Mouse (Mus musculus): ENCODE results near the gene Gpr176. TPM values are rescaled to one million over a fixed set of nuclear protein-coding genes. Genes with fewer than 3 reads are reported as not detected.

Gpr176 gene
- polyA plus RNA-seq, 1 experiment from 2014 or later, result 6.5 TPM

DNA sequence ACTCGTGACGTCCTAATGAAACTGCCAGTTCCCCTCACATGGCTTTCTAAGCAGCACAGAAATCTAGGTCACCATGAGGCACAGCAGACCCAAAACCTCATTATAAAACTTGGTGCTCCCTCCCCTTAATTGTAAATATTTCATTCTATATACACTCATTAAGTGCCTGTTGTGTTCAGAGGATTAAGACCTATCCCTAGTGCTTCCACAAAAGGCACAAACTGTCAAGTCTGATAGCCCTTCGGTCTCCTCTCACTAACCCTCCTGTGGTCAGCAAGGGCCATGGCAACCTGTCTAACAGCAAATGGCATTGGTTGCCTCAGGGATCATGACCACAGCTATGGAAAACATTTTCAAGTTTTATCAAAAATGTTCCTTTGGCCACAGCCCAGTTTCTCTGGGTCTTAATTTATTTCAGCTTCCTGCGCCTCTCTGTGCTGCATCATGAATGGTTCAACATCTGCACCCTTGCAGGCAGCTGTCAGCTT is 19.3 kb downstream of the Gpr176 start:
- WGBS, result 42% methylated on average over 4 of the region's 4 CpGs
- no peaks in the 10 kb centered on the region for H3K9me3 ChIP-seq
- no peaks in the 10 kb centered on the region for H3K27me3 ChIP-seq (replicated peaks)
- H3K36me3 ChIP-seq (replicated peaks), result no peaks in the 10 kb centered on the region
- no peak overlapping the region for H3K4me2 ChIP-seq
- no peak overlapping the region for H3K27ac ChIP-seq
- ATAC-seq (replicated peaks), result no peak
- no peak overlapping the region for H3K9ac ChIP-seq
- 0 out of 2 replicates have a peak, but pooled peaks cover 6% of the 10 kb centered on the region for H3K4me1 ChIP-seq
- H3K4me3 ChIP-seq, result no peak overlapping the region

DNA sequence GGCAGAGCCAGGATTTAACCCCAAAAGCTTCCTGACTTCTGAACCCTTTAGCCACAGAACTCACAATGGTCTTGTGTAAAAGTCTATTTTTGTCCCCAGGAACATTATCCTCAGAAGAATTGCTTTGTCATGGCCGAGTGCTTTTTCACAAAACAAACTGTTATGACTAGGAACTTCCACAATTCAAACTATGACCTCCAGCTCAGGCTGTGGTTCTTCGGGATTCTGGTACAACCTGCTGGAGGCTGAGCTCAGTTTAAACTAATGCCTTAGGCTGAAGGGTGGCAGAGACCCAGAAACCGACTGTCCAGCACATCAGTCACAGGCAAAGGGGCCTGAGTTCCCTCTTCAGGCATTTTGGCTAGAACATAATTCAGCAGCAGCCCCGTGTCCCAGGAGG is 19.7 kb downstream of the Gpr176 start:
- Histone ChIP-seq H3K27ac (no peak overlapping the region), H3K4me3 (no peak overlapping the region), H3K4me1 (0 out of 2 replicates have a peak, but pooled peaks cover 6% of the 10 kb centered on the region), H3K9me3 (no peaks in the 10 kb centered on the region), H3K9ac (no peak overlapping the region), H3K36me3 (replicated peaks) (no peaks in the 10 kb centered on the region), H3K27me3 (replicated peaks) (no peaks in the 10 kb centered on the region), H3K4me2 (no peak overlapping the region)
- WGBS, result 24% methylated on average over 4 of the region's 4 CpGs
- no peak for ATAC-seq (replicated peaks)

DNA sequence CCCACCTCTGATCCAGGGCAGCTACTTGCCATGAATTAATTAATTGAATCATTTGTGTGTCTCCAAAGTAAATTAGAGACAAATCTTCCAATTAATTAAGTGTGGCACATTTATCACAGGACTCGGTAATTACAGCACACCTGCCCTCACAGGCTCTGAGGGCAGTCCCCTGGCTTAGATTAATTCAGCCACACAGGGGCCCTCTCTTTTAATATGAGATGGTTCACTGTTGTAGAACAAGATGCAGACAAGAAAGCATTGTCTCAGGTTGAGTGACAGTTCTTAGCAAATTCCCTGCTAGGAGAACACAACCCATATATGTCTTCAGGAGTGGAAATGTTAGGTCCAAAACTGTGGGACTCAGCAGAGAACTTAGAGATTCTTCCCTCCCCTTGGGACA is 27.7 kb downstream of the Gpr176 start:
- Histone ChIP-seq H3K27ac (no peak overlapping the region), H3K27me3 (replicated peaks) (no peaks in the 10 kb centered on the region), H3K9ac (no peak overlapping the region), H3K4me1 (no peaks in the 10 kb centered on the region), H3K4me3 (no peak overlapping the region), H3K4me2 (no peak overlapping the region), H3K36me3 (replicated peaks) (no peaks in the 10 kb centered on the region), H3K9me3 (no peaks in the 10 kb centered on the region)
- WGBS, result 17% methylated on average over 1 of the region's 1 CpGs
- ATAC-seq (replicated peaks), result no peak

DNA sequence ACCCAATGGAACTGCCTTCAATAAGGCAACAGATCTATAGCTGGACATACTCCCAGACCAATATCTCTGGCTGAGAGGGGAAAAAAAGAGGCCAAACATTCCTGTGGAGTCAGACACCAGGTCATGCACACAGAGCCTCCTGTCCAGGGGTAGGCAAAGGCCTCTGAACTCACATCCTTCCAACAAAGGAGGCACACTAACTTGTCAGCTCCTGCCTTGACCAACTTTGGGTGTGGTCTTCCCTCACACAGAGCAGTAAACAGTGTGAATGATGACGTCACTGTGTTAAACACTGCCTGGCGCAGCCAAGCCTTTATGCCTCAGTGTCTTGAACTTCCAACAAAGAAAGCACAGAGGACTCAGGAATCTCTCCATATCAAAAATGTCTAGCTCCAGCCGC is 29.3 kb downstream of the Gpr176 start:
- no peaks in the 10 kb centered on the region for H3K36me3 ChIP-seq (replicated peaks)
- WGBS, result 78% methylated on average over 3 of the region's 3 CpGs

DNA sequence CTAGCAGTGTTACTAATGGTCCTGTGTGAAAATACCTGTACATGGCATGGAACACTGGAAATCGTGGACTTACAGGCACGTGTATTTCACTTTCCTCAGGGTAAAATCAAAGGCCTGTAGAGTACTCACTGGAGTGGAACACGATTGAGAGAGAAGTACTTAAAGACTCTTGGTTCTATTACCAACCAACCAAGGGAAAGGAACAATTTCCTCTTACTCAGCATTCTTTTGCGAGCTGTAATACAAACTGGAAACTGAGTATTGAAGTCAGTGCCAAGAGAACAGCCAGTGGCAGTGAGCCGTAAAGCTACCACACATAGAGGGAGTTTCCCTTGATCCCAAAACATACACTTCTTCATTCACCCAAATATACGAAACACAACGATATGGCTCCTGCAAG is 31.9 kb downstream of the Gpr176 start:
- H3K27ac ChIP-seq, result no peak overlapping the region
- no peak overlapping the region for H3K4me2 ChIP-seq
- no peaks in the 10 kb centered on the region for H3K36me3 ChIP-seq (replicated peaks)
- no peaks in the 10 kb centered on the region for H3K4me1 ChIP-seq
- H3K4me3 ChIP-seq, result no peak overlapping the region
- no peak for ATAC-seq (replicated peaks)
- H3K27me3 ChIP-seq (replicated peaks), result no peaks in the 10 kb centered on the region
- WGBS, result 85% methylated on average over 7 of the region's 7 CpGs
- no peaks in the 10 kb centered on the region for H3K9me3 ChIP-seq
- no peak overlapping the region for H3K9ac ChIP-seq

More for the DNA sequence above, 29.3 kb downstream of the Gpr176 start:
- no peaks in the 10 kb centered on the region for H3K27me3 ChIP-seq (replicated peaks)
- H3K4me3 ChIP-seq, result no peak overlapping the region
- ATAC-seq (replicated peaks), result no peak
- no peak overlapping the region for H3K9ac ChIP-seq
- H3K27ac ChIP-seq, result no peak overlapping the region
- H3K9me3 ChIP-seq, result no peaks in the 10 kb centered on the region
- no peak overlapping the region for H3K4me2 ChIP-seq
- H3K4me1 ChIP-seq, result no peaks in the 10 kb centered on the region

DNA sequence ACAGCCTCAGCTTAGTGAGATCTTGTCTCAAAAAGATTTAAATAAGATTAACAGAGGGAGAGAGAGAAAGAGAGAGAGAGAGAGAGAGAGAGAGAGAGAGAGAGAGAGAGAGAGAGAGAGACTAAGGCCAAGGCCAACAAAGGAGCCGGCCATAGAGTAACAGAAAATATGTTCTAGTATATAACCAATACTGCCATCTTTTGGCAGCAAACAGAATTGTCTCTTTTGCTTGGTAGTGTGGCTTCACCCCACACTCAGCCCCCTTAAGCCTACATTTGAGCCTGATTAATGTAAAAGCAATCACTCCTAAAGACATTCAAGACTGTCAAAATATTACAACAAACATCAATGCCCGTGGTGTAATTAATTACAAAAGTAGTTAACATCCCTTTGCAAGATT is 37.1 kb downstream of the Gpr176 start:
- ATAC-seq (replicated peaks), result no peak
- WGBS, result 60% methylated on average over 2 of the region's 2 CpGs
- Histone ChIP-seq H3K4me1 (no peaks in the 10 kb centered on the region), H3K36me3 (replicated peaks) (no peaks in the 10 kb centered on the region), H3K9ac (no peak overlapping the region), H3K9me3 (no peaks in the 10 kb centered on the region), H3K27ac (no peak overlapping the region), H3K27me3 (replicated peaks) (no peaks in the 10 kb centered on the region), H3K4me2 (no peak overlapping the region), H3K4me3 (no peak overlapping the region)

DNA sequence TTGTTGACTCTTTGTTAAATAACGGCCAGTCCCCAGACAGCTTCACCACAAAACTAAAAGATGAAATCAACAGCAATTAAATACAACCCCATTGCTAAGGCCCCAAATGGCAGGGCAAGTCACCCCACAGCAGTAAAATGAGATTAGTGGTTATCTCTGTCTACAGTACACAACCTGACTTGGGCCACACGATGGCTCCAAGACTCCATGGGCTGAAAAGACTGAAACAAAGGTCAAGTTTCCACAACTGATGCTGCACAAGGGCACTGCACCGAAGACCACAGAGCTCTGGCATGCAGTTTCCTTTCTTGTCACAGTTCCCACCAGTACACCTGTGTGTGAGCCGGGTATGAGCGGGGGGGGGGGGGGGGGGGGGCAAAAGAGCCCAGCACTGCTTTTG is 50.6 kb downstream of the Gpr176 start:
- Histone ChIP-seq H3K4me2 (no peak overlapping the region), H3K4me1 (peaks cover 8% of the 10 kb centered on the region), H3K4me3 (no peak overlapping the region), H3K36me3 (replicated peaks) (no peaks in the 10 kb centered on the region), H3K27me3 (replicated peaks) (no peaks in the 10 kb centered on the region), H3K9me3 (no peaks in the 10 kb centered on the region), H3K9ac (no peak overlapping the region), H3K27ac (no peak overlapping the region)
- ATAC-seq (replicated peaks), result no peak
- 58% methylated on average over 5 of the region's 5 CpGs for WGBS

DNA sequence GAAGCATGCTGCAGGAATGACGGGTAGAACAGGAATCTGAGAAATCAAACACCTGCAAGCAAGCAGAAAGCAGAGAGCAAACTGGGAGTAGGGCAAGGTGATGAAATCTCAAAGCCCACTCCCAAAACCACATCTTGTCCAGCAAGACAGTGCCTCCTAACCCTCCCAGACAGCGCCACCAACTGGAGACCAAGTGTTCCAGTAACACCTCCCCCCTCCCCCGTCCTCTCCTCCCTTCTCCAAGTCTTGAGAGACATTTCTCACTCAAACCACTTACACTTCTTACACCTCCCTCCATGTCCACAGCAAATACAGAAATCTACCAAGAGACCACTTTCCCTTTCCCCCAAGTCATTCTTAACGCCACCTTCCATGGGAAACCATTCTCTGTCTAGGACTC is 51.4 kb downstream of the Gpr176 start:
- Histone ChIP-seq H3K4me1 (peaks cover 8% of the 10 kb centered on the region), H3K36me3 (replicated peaks) (no peaks in the 10 kb centered on the region), H3K9ac (no peak overlapping the region), H3K27me3 (replicated peaks) (no peaks in the 10 kb centered on the region), H3K4me3 (no peak overlapping the region), H3K27ac (no peak overlapping the region), H3K4me2 (no peak overlapping the region), H3K9me3 (no peaks in the 10 kb centered on the region)
- no peak for ATAC-seq (replicated peaks)
- 90% methylated on average over 4 of the region's 4 CpGs for WGBS

DNA sequence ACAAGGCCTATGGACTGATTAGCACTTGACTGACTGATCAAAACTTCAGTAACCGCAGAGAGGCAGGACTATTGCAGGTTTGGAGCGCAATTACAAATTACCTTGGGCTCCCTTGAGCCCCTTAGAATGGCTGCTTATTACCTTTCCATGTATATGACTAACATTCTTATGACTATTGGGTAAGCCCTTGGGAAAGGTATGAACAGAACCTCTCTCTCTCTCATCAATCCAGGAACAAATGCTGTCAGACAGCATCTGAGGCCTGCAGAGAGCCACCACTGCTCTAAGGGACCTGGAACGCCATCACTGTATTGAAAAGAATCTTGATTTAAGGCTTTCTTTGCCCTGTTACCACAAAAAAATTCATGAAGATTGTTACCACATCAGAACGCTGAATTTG is 52.1 kb downstream of the Gpr176 start:
- Histone ChIP-seq H3K4me3 (no peak overlapping the region), H3K27me3 (replicated peaks) (no peaks in the 10 kb centered on the region), H3K9me3 (no peaks in the 10 kb centered on the region), H3K36me3 (replicated peaks) (no peaks in the 10 kb centered on the region), H3K27ac (no peak overlapping the region), H3K9ac (no peak overlapping the region), H3K4me1 (peaks cover 8% of the 10 kb centered on the region), H3K4me2 (no peak overlapping the region)
- WGBS, result 82% methylated on average over 4 of the region's 4 CpGs
- no peak for ATAC-seq (replicated peaks)

DNA sequence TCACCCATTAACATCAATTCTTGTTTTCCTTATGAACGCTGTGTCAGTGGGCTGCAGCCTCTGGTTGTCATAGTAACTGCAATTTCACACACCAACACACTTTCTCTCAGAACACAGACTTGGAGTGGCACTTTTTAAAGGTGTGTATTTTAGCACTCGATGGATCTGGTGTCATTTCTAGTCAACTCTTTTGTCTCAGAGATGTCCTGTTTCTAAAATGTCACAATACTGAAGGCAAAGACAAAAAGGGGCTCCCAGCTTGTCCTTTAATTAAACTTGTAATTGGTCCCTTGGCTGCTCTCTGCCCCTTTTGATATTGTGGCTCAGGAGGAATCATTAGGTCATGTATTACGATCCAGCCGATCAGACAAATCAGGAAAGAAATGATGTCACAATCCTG is 52.7 kb downstream of the Gpr176 start:
- Histone ChIP-seq H3K9ac (no peak overlapping the region), H3K9me3 (no peaks in the 10 kb centered on the region), H3K27ac (peak overlapping the region; percentile 38; the same call in 1 of the 2 replicates), H3K4me3 (no peak overlapping the region), H3K4me2 (no peak overlapping the region), H3K27me3 (replicated peaks) (no peaks in the 10 kb centered on the region), H3K4me1 (peaks cover 8% of the 10 kb centered on the region), H3K36me3 (replicated peaks) (no peaks in the 10 kb centered on the region)
- peak; percentile 72 for ATAC-seq (replicated peaks)
- WGBS, result 34% methylated on average over 4 of the region's 4 CpGs

DNA sequence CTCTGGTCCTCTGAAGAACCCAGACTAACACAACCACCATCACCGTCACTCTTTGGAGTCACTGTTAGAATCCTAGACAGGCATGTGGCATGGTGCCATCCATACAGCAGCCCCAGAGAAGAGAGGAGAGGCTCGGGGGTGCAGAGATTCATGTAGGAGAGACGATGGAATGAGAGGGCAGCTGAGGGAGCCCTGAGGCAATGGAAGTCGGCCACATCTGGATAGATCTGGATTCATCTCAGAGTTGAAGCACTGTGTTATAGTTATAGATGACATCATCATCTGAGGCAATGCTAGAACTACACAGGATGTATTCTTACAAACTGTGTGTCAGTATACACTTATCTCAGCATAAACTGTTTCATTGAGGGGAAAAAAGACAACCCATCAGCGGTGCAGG is 54.0 kb downstream of the Gpr176 start:
- WGBS, result 76% methylated on average over 5 of the region's 5 CpGs
- Histone ChIP-seq H3K4me3 (no peak overlapping the region), H3K9ac (no peak overlapping the region), H3K27me3 (replicated peaks) (no peaks in the 10 kb centered on the region), H3K36me3 (replicated peaks) (no peaks in the 10 kb centered on the region), H3K9me3 (no peaks in the 10 kb centered on the region), H3K4me2 (no peak overlapping the region), H3K4me1 (peaks cover 8% of the 10 kb centered on the region), H3K27ac (no peak overlapping the region)
- no peak for ATAC-seq (replicated peaks)

DNA sequence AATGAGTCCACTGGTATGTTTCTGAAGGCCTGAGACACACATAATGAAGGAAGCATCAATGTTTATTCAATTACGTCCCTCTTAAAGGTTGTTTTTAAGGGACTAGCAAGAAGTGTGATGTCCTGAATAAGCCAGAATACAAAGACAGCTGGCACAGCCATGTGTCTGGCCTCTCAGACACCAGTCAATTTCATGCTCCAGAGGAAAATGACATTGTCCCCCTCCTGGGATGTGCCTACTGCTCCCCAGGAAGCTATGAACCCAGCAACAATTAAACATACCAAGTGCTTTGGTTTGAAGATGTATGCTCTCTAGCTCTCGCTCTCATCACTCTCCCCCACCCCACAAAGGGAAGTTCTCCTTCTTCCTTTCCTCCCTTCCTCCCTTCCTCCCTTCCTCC is 56.3 kb downstream of the Gpr176 start:
- Histone ChIP-seq H3K9me3 (no peaks in the 10 kb centered on the region), H3K4me2 (no peak overlapping the region), H3K27me3 (replicated peaks) (no peaks in the 10 kb centered on the region), H3K27ac (no peak overlapping the region), H3K4me3 (no peak overlapping the region), H3K4me1 (peaks cover 8% of the 10 kb centered on the region), H3K9ac (no peak overlapping the region), H3K36me3 (replicated peaks) (no peaks in the 10 kb centered on the region)
- WGBS, result 51% methylated on average over 2 of the region's 2 CpGs
- no peak for ATAC-seq (replicated peaks)

DNA sequence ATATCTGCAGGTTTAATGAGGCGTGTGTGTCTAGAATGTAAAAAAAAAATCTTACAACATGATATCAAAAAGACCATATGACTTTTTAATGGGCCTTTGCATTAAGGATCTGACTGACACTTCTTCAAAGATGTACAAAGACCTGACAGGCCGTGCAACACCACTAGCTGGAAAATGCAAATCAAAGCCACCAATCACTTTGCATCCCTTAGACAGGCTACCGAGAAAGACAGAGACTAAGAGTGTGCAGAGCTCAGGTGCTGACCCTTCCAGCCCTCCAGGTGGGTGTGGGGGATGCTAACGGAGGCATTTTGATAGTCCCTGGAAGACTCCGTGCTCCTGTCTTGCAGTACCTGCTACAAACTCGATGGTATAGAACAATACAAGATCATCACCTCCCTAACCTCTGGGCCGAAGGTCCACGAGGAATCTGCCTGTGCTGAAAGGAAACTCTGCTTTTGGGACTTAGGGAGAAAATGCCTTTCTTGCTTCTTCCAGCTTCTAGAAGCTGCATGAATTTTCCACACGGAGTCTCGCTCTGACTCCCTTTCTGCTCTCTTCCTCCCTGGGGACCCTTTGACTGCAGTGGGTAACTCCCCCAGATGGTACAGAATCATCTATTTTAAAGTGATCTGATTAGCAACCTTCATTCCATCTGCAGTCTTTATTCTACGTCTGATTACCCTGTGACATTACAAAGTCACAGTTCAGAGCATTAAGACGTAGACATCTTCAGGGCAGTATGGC is 57.4 kb downstream of the Gpr176 start:
- no peaks in the 10 kb centered on the region for H3K27me3 ChIP-seq (replicated peaks)
- H3K9me3 ChIP-seq, result no peaks in the 10 kb centered on the region
- no peak overlapping the region for H3K9ac ChIP-seq
- no peak for ATAC-seq (replicated peaks)
- H3K4me1 ChIP-seq, result peaks cover 8% of the 10 kb centered on the region
- 82% methylated on average over 12 of the region's 12 CpGs for WGBS
- H3K27ac ChIP-seq, result no peak overlapping the region
- no peaks in the 10 kb centered on the region for H3K36me3 ChIP-seq (replicated peaks)
- H3K4me3 ChIP-seq, result no peak overlapping the region
- H3K4me2 ChIP-seq, result no peak overlapping the region

Measured in midbrain, embryonic 15.5 days (tissue).